Mouse (Mus musculus): Measurements from ENCODE around the gene Dnah8.

Gene Dnah8

DNA sequence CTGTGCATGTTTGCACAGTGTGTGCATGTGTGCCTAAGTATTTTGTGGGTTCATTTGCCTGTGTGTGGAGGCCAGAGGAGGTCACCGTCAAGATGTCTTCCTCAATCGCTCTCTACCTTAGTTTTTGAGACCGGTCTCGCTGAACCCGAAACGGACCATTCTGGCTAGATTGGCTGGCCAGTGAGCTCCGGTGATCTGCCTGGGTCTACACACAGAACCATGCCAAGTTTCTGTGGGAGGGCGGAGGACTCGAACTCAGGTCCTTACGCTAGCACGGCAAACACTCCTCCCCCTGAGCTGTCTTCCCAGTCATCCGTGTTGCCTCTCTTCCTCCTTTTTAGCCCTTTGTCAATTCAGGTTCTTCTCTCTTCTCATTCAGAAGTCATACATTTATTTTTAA lies 225.7 kb downstream of the Dnah8 start:
- ChIA-PET CTCF (interaction anchor here in 2 of 4 experiments (0.7 to 4.3 kb wide), 5 partner anchors 15 to 150 kb away, joined by 3 to 27 read pairs (median 4); no protein-coding TSS in a partner anchor), POLR2A (interaction anchor here in 3 of 4 experiments (0.7 to 1.4 kb wide), 4 partner anchors 9 to 401 kb away, joined by 3 to 9 read pairs (median 4); no protein-coding TSS in a partner anchor)

DNA sequence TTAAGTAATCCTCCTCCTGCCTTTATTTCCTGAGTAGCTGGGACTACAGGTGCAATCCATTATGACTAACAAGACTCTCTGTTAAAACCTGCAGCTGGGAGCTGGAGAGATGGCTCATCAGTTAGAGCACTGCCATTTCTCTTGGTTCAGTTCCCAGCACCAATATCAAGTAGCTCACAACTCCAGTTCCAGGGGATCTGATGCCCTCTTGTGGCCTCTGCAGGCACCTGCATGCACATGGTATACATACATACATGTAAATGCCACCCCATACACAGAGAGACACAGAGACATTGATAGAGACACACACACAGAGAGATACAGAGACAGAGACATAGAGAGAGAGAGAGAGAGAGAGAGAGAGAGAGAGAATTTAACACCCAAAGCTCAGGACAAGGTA lies 228.2 kb downstream of the Dnah8 start:
- POLR2A ChIA-PET: interaction anchor here in 3 of 4 experiments (0.6 to 1.6 kb wide), 5 partner anchors 24 to 293 kb away, joined by 3 to 5 read pairs (median 3); no protein-coding TSS in a partner anchor
- CTCF ChIA-PET: interaction anchor here (0.6 to 4.3 kb wide), 41 partner anchors 8 to 1629 kb away, joined by 3 to 27 read pairs (median 4); no protein-coding TSS in a partner anchor

DNA sequence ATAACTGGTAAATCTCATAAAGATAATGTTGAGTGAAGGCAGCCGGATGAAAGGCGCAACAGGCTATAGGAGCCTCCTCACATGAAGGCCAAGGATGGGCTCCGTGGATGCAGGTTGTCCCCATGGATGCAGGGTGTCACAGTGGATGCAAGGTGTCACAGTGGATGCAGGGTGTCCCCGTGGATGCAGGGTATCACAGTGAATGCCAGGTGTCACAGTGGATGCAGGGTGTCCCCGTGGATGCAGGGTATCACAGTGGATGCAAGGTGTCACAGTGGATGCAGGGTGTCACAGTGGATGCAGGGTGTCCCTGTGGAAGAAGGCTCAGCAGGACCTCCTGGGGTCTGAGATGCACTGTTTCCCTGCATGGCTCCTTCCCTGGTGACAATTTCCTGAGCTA lies 233.2 kb downstream of the Dnah8 start:
- ChIA-PET CTCF (interaction anchor here in 2 of 4 experiments (0.6 to 1.2 kb wide), 3 partner anchors 12 to 163 kb away, joined by 3 to 16 read pairs (median 8); no protein-coding TSS in a partner anchor), POLR2A (interaction anchor here in 2 of 4 experiments (0.7 to 1.3 kb wide), 4 partner anchors 9 to 93 kb away, joined by 3 to 4 read pairs (median 3); no protein-coding TSS in a partner anchor)

DNA sequence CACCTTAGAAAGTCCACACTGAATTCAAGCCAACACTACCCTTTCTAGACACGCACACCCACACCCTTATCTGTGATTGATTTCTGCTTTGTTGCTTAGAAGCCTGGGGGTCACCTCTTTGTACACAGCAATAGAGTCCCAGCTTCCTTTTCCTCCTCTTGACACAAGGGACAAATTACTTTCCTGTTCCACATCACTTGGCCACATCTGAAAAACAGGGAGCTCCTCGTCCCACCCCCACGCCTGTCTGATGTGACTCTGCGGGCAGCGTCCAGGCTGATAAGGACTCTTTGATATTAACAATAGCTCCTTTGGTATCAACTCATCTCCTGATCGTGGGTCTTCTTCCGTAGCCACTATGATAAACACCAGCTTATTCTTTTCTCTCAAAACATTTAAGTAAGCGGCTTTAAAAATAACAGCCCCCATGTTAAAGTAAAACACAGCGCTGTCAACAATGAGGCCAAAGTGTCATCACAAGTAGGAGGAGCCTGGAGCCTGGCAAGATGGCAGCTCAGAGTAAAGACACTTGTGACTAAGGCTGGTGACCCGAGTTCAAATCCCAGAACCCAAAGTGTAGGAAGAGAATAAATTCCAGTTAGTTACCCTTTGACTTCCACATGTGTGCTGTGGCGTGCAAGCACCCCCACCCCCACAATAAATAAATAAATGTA lies 234.6 kb downstream of the Dnah8 start:
- CTCF ChIA-PET: interaction anchor here in 2 of 4 experiments (0.6 to 1.2 kb wide), 4 partner anchors 13 to 55 kb away, joined by 3 read pairs; no protein-coding TSS in a partner anchor

DNA sequence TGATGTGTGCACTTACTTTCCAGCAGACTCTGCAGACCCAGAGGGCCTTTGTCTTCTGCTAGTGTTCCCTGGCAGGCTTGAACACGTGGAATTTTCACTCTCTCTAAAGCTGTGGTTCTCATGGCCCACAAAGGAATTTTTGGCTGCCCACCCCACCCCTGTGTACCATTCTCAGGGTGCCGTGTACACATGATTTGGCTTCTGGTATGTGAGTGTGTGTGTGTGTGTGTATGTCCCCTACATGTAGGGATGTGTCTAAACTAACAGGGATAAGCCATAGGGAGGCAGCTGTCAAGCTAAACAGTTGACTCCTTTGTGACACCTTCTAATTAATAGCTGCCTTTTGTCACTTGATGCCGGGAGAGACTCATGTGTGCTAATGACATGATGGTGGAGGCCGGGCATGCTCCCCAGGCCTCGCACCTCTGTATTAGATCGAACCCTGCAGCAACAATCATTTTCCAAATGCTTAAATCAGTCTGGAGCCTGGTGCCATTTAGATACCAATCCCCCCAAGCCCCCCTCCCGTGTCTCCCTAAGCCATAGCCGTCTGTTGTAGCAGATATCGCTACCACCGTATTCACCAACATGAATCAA lies 235.9 kb downstream of the Dnah8 start:
- POLR2A ChIA-PET: interaction anchor here in 2 of 4 experiments (0.6 to 1.2 kb wide), 3 partner anchors 33 to 924 kb away, joined by 3 to 4 read pairs (median 3); no protein-coding TSS in a partner anchor
- CTCF ChIA-PET: interaction anchor here in 3 of 4 experiments (0.5 to 2.4 kb wide), 8 partner anchors 14 to 159 kb away, joined by 3 to 5 read pairs (median 3); no protein-coding TSS in a partner anchor

More for the DNA sequence above, 234.6 kb downstream of the Dnah8 start:
- POLR2A ChIA-PET: interaction anchor here in 1 of 4 experiments (0.7 to 1.3 kb wide), 3 partner anchors 9 to 23 kb away, joined by 3 to 4 read pairs (median 4); no protein-coding TSS in a partner anchor

DNA sequence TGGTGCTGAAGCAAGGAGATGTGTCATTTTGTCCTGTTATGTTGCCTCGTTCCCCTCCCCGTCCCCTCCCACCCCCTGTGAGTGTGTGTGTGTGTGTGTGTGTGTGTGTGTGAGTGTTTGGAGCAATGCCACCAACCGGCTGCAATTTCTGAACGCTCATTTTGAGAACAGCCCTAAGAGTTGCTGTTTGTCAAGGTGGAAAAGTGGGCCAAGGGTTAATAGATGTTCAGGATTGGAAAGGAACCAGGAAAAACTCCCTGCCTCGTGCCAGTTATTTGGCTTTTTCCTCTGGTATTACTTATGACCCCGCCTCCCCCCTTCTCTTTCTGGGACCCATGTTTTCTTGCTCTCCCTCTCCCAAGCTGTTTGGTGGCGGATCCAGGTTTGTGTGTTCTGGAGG lies 236.5 kb downstream of the Dnah8 start:
- POLR2A ChIA-PET: interaction anchor here in 2 of 4 experiments (0.6 to 1.2 kb wide), 2 partner anchors 33 to 365 kb away, joined by 3 read pairs; no protein-coding TSS in a partner anchor
- CTCF ChIA-PET: interaction anchor here in 2 of 4 experiments (0.5 to 2.4 kb wide), 6 partner anchors 14 to 159 kb away, joined by 3 to 5 read pairs (median 4); no protein-coding TSS in a partner anchor

DNA sequence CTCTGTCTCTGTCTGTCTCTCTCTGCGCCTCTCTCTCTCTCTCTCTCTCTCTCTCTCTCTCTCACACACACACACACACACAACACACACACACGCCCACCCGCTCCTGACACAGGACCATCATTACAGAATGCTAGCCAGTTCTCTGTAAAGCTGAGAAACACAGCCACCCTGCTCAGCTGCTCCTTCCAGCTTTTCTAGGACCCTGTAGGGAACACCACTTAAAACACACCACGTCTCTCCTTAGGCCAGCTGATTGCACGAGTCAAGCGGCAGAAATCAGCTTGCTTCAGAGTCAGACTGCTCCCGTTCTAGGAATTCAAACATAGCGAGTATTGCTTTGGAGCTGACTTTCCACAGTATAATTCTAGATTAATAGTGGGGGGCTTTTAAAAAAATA lies 242.1 kb downstream of the Dnah8 start:
- ChIA-PET POLR2A (interaction anchor here in 1 of 4 experiments (0.6 to 1.1 kb wide), 3 partner anchors 9 to 477 kb away, joined by 3 to 4 read pairs (median 3); no protein-coding TSS in a partner anchor), CTCF (interaction anchor here (0.7 to 3.8 kb wide), 7 partner anchors 8 to 129 kb away, joined by 3 to 14 read pairs (median 4); no protein-coding TSS in a partner anchor)

DNA sequence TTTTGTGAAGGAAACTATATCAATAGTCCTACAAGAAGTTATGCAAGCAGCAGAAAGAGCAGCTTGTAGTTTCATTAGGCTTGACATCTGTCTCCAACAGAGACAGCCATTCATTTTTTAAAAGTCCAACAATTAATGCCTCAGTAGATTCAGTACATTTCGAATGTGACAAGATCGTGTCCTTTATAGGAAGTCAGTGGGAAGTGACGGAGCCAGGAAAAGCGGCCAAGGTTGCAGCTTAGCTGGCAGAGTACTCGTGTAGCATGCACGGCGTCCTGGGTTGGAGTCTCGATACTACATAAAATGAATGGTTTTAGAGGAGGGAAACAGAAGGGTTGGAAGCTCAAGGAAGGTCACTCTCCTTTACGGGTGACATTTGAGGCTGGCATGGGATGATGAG lies 242.8 kb downstream of the Dnah8 start:
- ChIA-PET CTCF (interaction anchor here in 1 of 4 experiments (1.3 kb wide), 1 partner anchor 14 kb away, joined by 3 read pairs; no protein-coding TSS in a partner anchor), POLR2A (interaction anchor here in 1 of 4 experiments (0.6 to 1.1 kb wide), 3 partner anchors 10 to 478 kb away, joined by 3 to 4 read pairs (median 3); no protein-coding TSS in a partner anchor)

DNA sequence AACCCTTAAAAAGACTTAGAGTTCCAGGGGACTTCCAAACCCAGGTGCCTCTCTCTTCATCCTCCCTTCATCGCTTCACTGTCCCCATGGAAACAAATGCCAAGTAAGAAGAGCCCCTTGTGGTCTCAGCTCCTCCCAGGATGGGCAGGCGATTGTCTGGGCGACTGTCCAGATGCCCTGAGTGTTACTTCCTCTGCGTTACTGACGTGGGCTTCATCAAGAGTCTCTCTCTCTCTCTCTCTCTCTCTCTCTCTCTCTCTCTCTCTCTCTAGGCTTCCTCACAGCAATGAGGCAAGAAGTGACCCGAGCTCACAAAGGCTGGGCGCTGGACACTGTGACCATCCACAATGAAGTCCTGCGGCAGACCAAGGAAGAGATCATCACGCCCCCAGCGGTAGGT lies 246.9 kb downstream of the Dnah8 start:
- ChIA-PET POLR2A (interaction anchor here in 3 of 4 experiments (0.7 to 1.3 kb wide), 6 partner anchors 19 to 408 kb away, joined by 3 to 4 read pairs (median 3); no protein-coding TSS in a partner anchor), CTCF (interaction anchor here (0.5 to 2.0 kb wide), 13 partner anchors 12 to 1319 kb away, joined by 3 to 7 read pairs (median 4); partner anchors contain the start of gene Glp1r (in 1 of the 4))

DNA sequence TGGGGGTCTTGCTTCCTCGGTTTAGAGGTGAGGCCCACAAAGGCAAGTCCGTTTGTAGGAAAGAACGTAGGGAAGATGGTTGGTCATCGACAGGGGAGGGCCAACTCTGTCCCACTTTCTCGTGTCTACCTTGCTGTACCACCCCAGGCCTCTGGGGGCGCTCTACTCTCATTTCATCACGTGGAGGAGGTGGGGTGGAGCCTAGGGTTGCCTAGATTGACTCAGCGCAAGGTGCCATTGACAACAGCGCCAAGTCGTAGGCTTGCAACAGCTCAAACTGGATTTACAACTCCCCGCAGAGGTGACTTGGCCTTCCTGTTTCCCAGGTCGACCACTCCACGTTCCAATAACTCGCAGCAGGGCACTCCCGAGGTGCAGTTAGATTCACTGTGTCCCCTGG lies 250.1 kb downstream of the Dnah8 start:
- ChIA-PET CTCF (interaction anchor here (0.6 to 2.8 kb wide), 52 partner anchors 8 to 453 kb away, joined by 3 to 18 read pairs (median 4); partner anchors contain the start of gene Glp1r (in 1 of the 4)), POLR2A (interaction anchor here in 3 of 4 experiments (0.6 to 2.9 kb wide), 8 partner anchors 10 to 375 kb away, joined by 3 to 16 read pairs (median 4); partner anchors contain the start of gene Glp1r (in 1 of the 3))

DNA sequence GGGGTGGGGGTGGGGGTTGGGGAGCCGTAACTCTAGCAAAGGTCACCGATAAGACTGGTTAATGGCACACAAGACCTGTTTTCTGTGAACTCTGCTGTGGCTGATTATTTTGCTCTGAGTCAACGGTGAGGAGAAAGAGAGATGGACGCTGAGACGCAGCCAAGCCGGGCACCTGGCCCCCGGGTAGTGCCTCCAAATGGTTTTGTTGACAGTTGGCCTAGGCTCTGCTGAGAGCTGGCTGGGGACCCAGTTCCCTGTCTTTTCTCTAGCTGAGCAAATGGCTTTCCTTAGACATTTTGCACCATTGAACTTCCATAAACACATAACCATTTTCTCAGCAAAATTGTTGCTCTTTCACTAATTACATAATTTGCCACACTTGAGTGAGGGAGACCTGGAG lies 253.3 kb downstream of the Dnah8 start:
- ChIA-PET CTCF (interaction anchor here in 3 of 4 experiments (0.7 to 3.3 kb wide), 6 partner anchors 15 to 416 kb away, joined by 3 to 15 read pairs (median 3); partner anchors contain the start of gene Glp1r (in 1 of the 3)), POLR2A (interaction anchor here in 3 of 4 experiments (0.5 to 2.3 kb wide), 11 partner anchors 9 to 708 kb away, joined by 3 to 8 read pairs (median 4); partner anchors contain the start of gene Glp1r (in 1 of the 3))

DNA sequence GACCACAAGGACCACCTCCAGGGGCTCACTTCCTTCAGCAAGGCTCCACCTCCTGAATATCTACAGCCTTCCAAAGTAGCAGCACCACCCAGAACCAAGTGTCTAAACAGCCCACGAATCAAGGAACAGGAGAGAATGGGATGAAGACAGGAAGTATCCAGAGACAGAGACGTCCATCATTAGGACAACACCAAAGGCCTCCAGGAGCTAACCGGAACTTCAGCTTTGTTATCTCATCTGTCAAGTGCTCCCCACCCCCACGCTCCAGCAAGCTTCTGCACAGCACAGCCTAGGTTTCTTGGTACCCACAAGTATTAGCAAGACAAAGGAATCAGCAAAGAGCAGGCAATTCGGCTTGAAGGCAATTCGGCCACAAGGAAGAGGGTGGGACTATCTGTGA lies 254.5 kb downstream of the Dnah8 start:
- ChIA-PET CTCF (interaction anchor here in 3 of 4 experiments (0.5 to 3.3 kb wide), 17 partner anchors 12 to 457 kb away, joined by 3 to 15 read pairs (median 3); partner anchors contain the start of gene Glp1r (in 1 of the 3)), POLR2A (interaction anchor here in 3 of 4 experiments (0.5 to 2.3 kb wide), 19 partner anchors 10 to 1458 kb away, joined by 3 to 13 read pairs (median 4); partner anchors contain the start of gene Glp1r (in 2 of the 3))

DNA sequence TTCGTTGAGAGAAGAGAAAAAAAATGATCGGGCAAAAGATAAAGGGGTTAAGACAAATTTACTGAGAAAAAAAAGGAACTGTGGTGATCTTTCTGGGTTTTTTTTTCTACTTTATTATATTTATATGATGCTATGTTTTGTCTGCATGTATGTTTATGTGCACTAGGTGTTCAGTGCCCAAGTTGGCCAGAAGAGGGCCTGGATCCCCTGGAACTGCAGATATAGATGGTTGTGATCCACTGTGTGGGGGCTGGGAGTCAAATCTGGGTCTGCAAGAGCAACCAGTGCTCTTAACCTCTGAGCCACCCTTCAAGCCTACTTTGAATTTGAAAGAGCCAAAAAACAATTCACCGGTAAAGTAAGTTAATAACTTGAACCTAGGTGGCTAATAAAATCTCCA lies 256.2 kb downstream of the Dnah8 start:
- POLR2A ChIA-PET: interaction anchor here in 2 of 4 experiments (0.7 to 1.5 kb wide), 4 partner anchors 9 to 56 kb away, joined by 3 to 9 read pairs (median 4); no protein-coding TSS in a partner anchor
- CTCF ChIA-PET: interaction anchor here in 1 of 4 experiments (2.8 kb wide), 1 partner anchor 12 kb away, joined by 8 read pairs; no protein-coding TSS in a partner anchor

DNA sequence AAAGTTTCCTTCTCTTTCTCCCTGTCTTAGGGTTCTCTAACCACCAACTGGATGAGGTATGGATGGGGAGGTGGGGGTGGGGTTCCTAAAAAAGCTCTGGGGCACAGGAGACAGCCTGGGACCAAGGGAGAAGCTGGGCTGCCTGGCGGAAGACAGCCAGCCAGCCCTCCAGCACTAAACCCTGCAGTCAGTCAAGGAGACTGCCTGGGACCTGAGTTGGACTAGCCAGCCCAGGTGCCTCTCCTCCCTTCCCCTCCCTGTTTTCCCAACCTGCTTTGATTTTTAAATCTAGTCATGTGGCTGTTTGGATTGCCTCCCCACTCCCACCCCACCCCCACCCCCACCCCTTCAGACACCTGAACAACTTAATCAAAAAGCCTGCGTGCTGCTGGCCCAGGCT lies 256.8 kb downstream of the Dnah8 start:
- CTCF ChIA-PET: interaction anchor here in 2 of 4 experiments (0.6 to 2.8 kb wide), 2 partner anchors 12 to 364 kb away, joined by 3 to 8 read pairs; no protein-coding TSS in a partner anchor

DNA sequence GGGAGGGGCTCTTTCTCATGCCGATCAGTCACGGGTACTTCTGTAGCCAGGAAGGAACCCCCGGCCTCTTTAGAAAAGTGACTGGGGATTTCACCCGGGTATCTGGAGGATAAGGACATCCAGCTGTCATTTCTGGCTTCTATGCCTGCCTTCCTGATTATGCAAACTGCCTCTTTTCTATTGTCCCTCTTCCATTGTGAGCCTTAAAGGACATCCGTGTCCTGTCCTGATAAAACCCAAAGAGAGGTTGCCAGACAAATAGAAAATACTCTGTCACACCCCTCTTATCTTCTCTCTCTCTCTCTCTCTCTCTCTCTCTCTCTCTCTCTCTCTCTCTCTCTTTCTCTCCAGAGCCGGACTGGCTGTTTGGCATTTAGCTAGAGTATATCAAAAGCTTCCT lies 258.1 kb downstream of the Dnah8 start:
- CTCF ChIA-PET: interaction anchor here in 3 of 4 experiments (0.6 to 2.8 kb wide), 12 partner anchors 8 to 575 kb away, joined by 3 to 8 read pairs (median 4); no protein-coding TSS in a partner anchor
- POLR2A ChIA-PET: interaction anchor here in 3 of 4 experiments (0.6 to 2.2 kb wide), 14 partner anchors 8 to 1158 kb away, joined by 3 to 7 read pairs (median 3); partner anchors contain the start of gene Glp1r (in 2 of the 3)

More for the DNA sequence above, 256.8 kb downstream of the Dnah8 start:
- POLR2A ChIA-PET: interaction anchor here in 3 of 4 experiments (0.7 to 1.5 kb wide), 6 partner anchors 9 to 57 kb away, joined by 3 to 9 read pairs (median 4); no protein-coding TSS in a partner anchor

DNA sequence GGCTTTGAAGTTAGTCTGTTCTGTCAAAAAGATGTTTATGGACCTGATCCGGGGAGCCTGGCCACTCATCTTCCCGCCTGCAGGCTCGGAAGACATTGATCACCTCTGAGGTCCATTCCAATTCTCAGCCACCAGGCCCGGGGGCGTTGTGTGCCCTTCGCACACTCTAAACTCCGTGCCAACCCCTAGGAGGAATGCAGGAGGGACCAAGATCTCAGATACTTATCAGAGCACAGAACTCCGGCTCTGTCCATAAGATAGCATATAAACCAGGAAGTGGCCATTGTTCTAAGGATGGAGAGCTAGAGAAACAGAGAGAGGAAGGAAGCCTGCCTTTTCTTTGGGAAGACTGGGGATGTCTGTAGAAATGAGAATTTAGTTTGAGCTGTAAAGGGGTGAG lies 259.4 kb downstream of the Dnah8 start:
- ChIA-PET CTCF (interaction anchor here in 3 of 4 experiments (0.7 to 1.2 kb wide), 4 partner anchors 9 to 12 kb away, joined by 3 to 6 read pairs (median 4); no protein-coding TSS in a partner anchor), POLR2A (interaction anchor here in 3 of 4 experiments (0.9 to 2.2 kb wide), 7 partner anchors 8 to 509 kb away, joined by 3 to 6 read pairs (median 4); partner anchors contain the start of gene Glp1r (in 2 of the 3))

DNA sequence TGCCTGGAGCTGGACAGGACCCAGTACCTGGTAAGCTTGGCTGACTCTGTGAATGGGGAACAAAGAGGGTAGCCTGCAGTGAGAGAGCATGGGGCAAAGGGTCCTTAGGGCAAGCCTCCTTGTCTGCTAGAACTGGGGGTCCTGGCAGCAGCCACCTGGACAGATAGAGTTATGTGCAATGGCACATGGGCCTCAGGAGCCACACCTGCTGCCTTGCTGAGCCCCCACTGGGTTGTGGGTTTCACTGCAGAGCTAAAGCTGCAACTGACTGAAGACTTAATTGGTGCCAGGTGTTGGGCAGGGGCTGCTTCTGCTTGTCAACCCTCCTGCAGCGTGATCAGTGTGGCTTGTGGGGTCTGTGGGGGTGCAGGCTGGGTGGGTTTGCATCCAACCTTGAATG lies 267.9 kb downstream of the Dnah8 start:
- ChIA-PET POLR2A (interaction anchor here in 2 of 4 experiments (0.6 to 2.1 kb wide), 5 partner anchors 10 to 282 kb away, joined by 4 to 18 read pairs (median 7); partner anchors contain the start of gene Glp1r (in 2 of the 2)), CTCF (interaction anchor here in 3 of 4 experiments (0.6 to 2.7 kb wide), 37 partner anchors 8 to 422 kb away, joined by 3 to 26 read pairs (median 5); partner anchors contain the start of gene Glp1r (in 3 of the 3))
